Mouse (Mus musculus) kidney, adult 2 months (tissue): ENCODE results near the gene Uqcc1.

ENCODE experiments used
- CTCF ChIP-seq: fragments of 200-500 bp; conservative IDR thresholded peaks from 2 replicates; pipeline ENCODE4 v1.5.1; 2011; ENCODE audit warnings: low read depth, mild to moderate bottlenecking, control low read depth, low read length, moderate library complexity, mixed read lengths; ENCODE audit not compliant: insufficient read depth, insufficient read length
- POLR2A ChIP-seq: fragments of 200-500 bp; IDR thresholded peaks from one replicate; pipeline ENCODE4 v1.6.1; 2011; ENCODE audit warnings: low read depth, low read length, control low read depth

- TF ChIP-seq POLR2A (no peak), CTCF (no peak)
Measured at GRCm38 (mm10) chr2:155863301-155863867, 66.7 kb downstream of the Uqcc1 start.
